Mouse (Mus musculus) MEL (cell line): ENCODE measurements around the gene Arid5b. TPM values are rescaled to one million over a fixed set of nuclear protein-coding genes. Genes with fewer than 3 reads are reported as not detected.

Source experiments
- DNase-seq: peaks from one replicate; pipeline ENCODE4 v3.0.0; 2011; ENCODE audit warnings: low read depth, low spot score
- H3K27ac ChIP-seq: 2 replicates; pipeline ENCODE4 v1.5.1; 2012; ENCODE audit warnings: low read depth, mild to moderate bottlenecking, control low read depth, low read length, moderate library complexity; ENCODE audit not compliant: control insufficient read depth
- H3K27me3 ChIP-seq, 2 experiments: fragments of 150-350 bp in 1 of 2; sonication (generic) in 1 of 2; 2 replicates each; pipeline ENCODE4 v1.6.1; 2012; ENCODE audit warnings: low read length in 2 of 2, mild to moderate bottlenecking in 2 of 2, improper control_type of control experiment in 1 of 2, moderate library complexity in 1 of 2; ENCODE audit not compliant: insufficient read depth in 2 of 2, control insufficient read depth in 1 of 2
- H3K36me3 ChIP-seq, 2 experiments: 2 replicates each; pipeline ENCODE4 v1.6.1; 2012 to 2014; ENCODE audit warnings: low read length in 2 of 2, improper control_type of control experiment in 1 of 2, inconsistent platforms in 1 of 2, mild to moderate bottlenecking in 1 of 2; ENCODE audit not compliant: insufficient read depth in 2 of 2, control insufficient read depth in 1 of 2
- H3K4me1 ChIP-seq, 2 experiments: fragments of 150-350 bp in 1 of 2; sonication (generic) in 1 of 2; 2 replicates each; pipeline ENCODE4 v1.6.1; 2012; ENCODE audit warnings: low read length in 2 of 2, improper control_type of control experiment in 1 of 2, mild to moderate bottlenecking in 1 of 2; ENCODE audit not compliant: insufficient read depth in 2 of 2, control insufficient read depth in 1 of 2
- H3K4me3 ChIP-seq, 2 experiments: fragments of 150-350 bp in 1 of 2; sonication (generic) in 1 of 2; 2 replicates each; pipeline ENCODE4 v1.5.1; 2012; ENCODE audit warnings: low read depth in 2 of 2, low read length in 2 of 2, mild to moderate bottlenecking in 2 of 2, moderate library complexity in 2 of 2, control low read depth in 1 of 2, improper control_type of control experiment in 1 of 2; ENCODE audit not compliant: control insufficient read depth in 1 of 2, insufficient read depth in 1 of 2
- H3K79me2 ChIP-seq: 2 replicates; pipeline ENCODE4 v1.6.1; 2012; ENCODE audit warnings: mild to moderate bottlenecking, low read length, moderate library complexity; ENCODE audit not compliant: control insufficient read depth, poor library complexity, insufficient read depth
- H3K9ac ChIP-seq: 2 replicates; pipeline ENCODE4 v1.6.1; 2012; ENCODE audit warnings: low read depth, mild to moderate bottlenecking, control low read depth, low read length, moderate library complexity; ENCODE audit not compliant: control insufficient read depth, poor library complexity, severe bottlenecking
- H3K9me3 ChIP-seq: fragments of 150-350 bp; sonication (generic); replicated peaks from 2 replicates; pipeline ENCODE4 v1.6.1; 2012; ENCODE audit warnings: mild to moderate bottlenecking, low read length, improper control_type of control experiment, moderate library complexity; ENCODE audit not compliant: insufficient read depth
- CTCF ChIP-seq, 3 experiments: IDR thresholded peaks in 2 of 3; conservative IDR thresholded peaks in 1 of 3; 2 replicates each; pipeline ENCODE4 v1.5.1; 2011 to 2012; ENCODE audit warnings: low read length in 3 of 3, low read depth in 2 of 3, mild to moderate bottlenecking in 2 of 3, improper control_type of control experiment in 1 of 3, inconsistent platforms in 1 of 3, mixed read lengths in 1 of 3, moderate library complexity in 1 of 3; ENCODE audit not compliant: control insufficient read depth in 1 of 3, insufficient read depth in 1 of 3, poor library complexity in 1 of 3, severe bottlenecking in 1 of 3
- ETS1 ChIP-seq: IDR thresholded peaks from 2 replicates; pipeline ENCODE4 v1.6.1; 2012; ENCODE audit warnings: low read depth, mild to moderate bottlenecking, inconsistent platforms, low read length, improper control_type of control experiment, moderate library complexity
- HCFC1 ChIP-seq: IDR thresholded peaks from 2 replicates; pipeline ENCODE4 v1.6.1; 2012; ENCODE audit warnings: low read depth, mild to moderate bottlenecking, inconsistent platforms, low read length, improper control_type of control experiment, moderate library complexity
- KAT2A ChIP-seq: conservative IDR thresholded peaks from 2 replicates; pipeline ENCODE4 v1.6.1; 2012; ENCODE audit warnings: low read depth, low read length, improper control_type of control experiment, inconsistent platforms
- MAX ChIP-seq: IDR thresholded peaks from 2 replicates; pipeline ENCODE4 v1.6.1; 2011; ENCODE audit warnings: low read length, improper control_type of control experiment
- MEF2A ChIP-seq: IDR thresholded peaks from 2 replicates; pipeline ENCODE4 v1.6.1; 2014; ENCODE audit warnings: low read depth, mild to moderate bottlenecking, inconsistent platforms, low read length, improper control_type of control experiment; ENCODE audit not compliant: poor library complexity, insufficient replicate concordance, severe bottlenecking; ENCODE audit errors: extremely low read depth
- MYC ChIP-seq: IDR thresholded peaks from 2 replicates; pipeline ENCODE4 v1.6.1; 2011; ENCODE audit warnings: low read depth, mild to moderate bottlenecking, low read length, improper control_type of control experiment, moderate library complexity
- NELFE ChIP-seq: IDR thresholded peaks from 2 replicates; pipeline ENCODE4 v1.6.1; 2011; ENCODE audit warnings: low read depth, low read length, improper control_type of control experiment
- POLR2AphosphoS5 ChIP-seq: IDR thresholded peaks from 2 replicates; pipeline ENCODE4 v1.6.1; 2012; ENCODE audit warnings: low read depth, borderline replicate concordance, mild to moderate bottlenecking, inconsistent platforms, low read length, moderate library complexity, mixed read lengths
- SMC3 ChIP-seq: IDR thresholded peaks from 2 replicates; pipeline ENCODE4 v1.6.1; 2011; ENCODE audit warnings: low read depth, low read length, improper control_type of control experiment
- UBTF ChIP-seq: IDR thresholded peaks from 2 replicates; pipeline ENCODE4 v1.6.1; 2012; ENCODE audit warnings: low read depth, mild to moderate bottlenecking, inconsistent platforms, low read length, improper control_type of control experiment, moderate library complexity, borderline replicate concordance; ENCODE audit not compliant: insufficient read depth
- USF1 ChIP-seq: IDR thresholded peaks from 2 replicates; pipeline ENCODE4 v1.6.1; 2014; ENCODE audit warnings: low read depth, mild to moderate bottlenecking, inconsistent platforms, low read length, improper control_type of control experiment, moderate library complexity
- USF2 ChIP-seq, 2 experiments: IDR thresholded peaks; 2 replicates each; pipeline ENCODE4 v1.6.1; 2011 to 2012; ENCODE audit warnings: improper control_type of control experiment in 2 of 2, low read length in 2 of 2, borderline replicate concordance in 1 of 2, inconsistent platforms in 1 of 2, low read depth in 1 of 2, mild to moderate bottlenecking in 1 of 2; ENCODE audit not compliant: insufficient read depth in 1 of 2
- ZKSCAN1 ChIP-seq: IDR thresholded peaks from 2 replicates; pipeline ENCODE4 v1.6.1; 2012; ENCODE audit warnings: low read depth, mild to moderate bottlenecking, inconsistent platforms, low read length, improper control_type of control experiment, moderate library complexity
- ZMIZ1 ChIP-seq: IDR thresholded peaks from 2 replicates; pipeline ENCODE4 v1.6.1; 2012; ENCODE audit warnings: low read depth, mild to moderate bottlenecking, inconsistent platforms, low read length, improper control_type of control experiment, moderate library complexity
- polyA plus RNA-seq, 2 experiments: library from polyadenylated mRNA; stranded (reverse) in 1 of 2; unstranded in 1 of 2; fragments of >175 nt in 1 of 2; fragments of >200 nt in 1 of 2; gene quantifications; 2 replicates each; pipeline versions ENCODE4 v1.2.1 to v1.2.4; 2012; ENCODE audit warnings: low replicate concordance in 2 of 2, low read depth in 1 of 2; ENCODE audit not compliant: insufficient read length in 2 of 2, insufficient read depth in 1 of 2, missing spikeins in 1 of 2
- total RNA-seq: library from RNA; depleted of rRNA; stranded (reverse); fragments of 300-350 nt; gene quantifications from 2 replicates; pipeline ENCODE4 v1.2.3, GENCODE M21; 2012

Gene Arid5b
- total and polyA plus RNA-seq, 3 experiments = 0.03 TPM; not detected in 2

DNA sequence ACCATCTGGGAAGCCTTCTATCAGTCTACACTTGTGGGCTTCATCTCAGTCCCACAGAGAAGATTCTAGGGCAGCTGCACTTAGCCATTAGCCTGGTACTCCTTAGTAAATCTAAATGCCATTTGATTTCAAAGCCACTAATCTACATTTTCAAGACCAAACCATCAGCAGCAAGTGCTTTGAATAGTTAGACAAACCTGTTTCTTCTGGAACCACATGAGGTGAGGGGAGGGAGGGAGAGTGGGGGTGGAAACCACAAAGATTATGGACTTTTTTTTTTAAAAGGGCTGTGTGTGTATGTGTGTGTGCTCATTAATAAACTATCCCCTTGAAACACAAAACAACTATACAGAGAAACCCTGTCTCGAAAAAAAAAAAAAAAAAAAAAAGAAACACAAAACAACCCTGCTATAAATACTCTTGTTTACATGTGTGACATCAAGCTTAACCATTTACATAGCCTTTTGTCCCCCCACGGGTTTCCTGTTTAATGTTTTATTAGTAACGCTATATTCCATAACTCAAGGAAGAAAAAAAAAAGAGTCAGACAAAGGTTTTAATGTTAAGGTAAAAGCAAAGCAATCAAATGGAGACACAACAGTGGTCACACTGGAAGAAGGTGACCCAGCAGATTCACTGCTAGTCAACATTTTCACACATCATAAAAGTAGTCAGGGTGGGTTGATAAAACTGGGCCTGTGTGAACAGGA lies 38.3 kb downstream of the Arid5b start:
- no peaks in the 10 kb centered on the region for H3K27me3 ChIP-seq
- H3K27ac ChIP-seq = no peak overlapping the region
- no peak overlapping the region for H3K4me3 ChIP-seq
- H3K36me3 ChIP-seq = no peaks in the 10 kb centered on the region
- no peak for DNase-seq
- no peak for TF ChIP-seq KAT2A
- no peak for TF ChIP-seq CTCF (IDR thresholded peaks at IDR 0.05 in 2 of 3, conservative IDR thresholded peaks at IDR 0.05 in 1 of 3; ENCODE audit: control insufficient read depth in 1 of 3, insufficient read depth in 1 of 3, low read depth in 2 of 3, low read length in 3 of 3, poor library complexity in 1 of 3, severe bottlenecking in 1 of 3)
- H3K79me2 ChIP-seq = no peaks in the 10 kb centered on the region
- no peaks in the 10 kb centered on the region for H3K4me1 ChIP-seq
- H3K9ac ChIP-seq = no peak overlapping the region
- H3K9me3 ChIP-seq = no peaks in the 10 kb centered on the region

DNA sequence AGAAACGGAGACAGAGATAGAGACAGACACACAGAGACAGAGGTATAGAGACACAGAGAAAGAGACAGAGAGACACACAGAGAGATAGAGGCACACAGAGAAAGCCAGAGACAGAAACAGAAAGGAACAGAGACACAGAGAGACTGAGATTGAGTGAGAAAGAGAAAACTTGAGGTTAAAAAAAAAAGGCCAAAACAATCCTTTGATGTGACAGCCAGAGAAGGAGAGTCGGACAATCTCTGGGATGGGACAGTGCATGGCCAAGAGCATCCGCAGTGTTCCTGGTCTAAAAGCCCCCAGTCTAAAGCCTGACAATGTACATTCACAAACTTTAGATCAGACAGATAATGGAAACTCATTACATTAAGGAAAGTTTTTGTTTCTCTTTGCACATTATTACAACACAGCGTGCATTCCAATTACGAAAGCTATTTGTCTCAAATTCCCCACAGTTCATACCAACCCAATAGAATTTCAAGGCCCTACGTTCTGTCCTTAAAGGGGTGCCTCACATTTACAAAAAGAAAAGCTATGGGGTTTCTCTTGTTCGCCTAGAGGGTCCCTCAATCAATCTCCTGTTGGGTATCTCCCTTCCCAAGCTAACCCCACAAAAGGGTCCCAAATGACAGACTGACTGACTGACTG lies 39.0 kb downstream of the Arid5b start:
- no peaks in the 10 kb centered on the region for H3K36me3 ChIP-seq
- H3K4me3 ChIP-seq = no peak overlapping the region
- H3K9me3 ChIP-seq = no peaks in the 10 kb centered on the region
- H3K79me2 ChIP-seq = no peaks in the 10 kb centered on the region
- no peaks in the 10 kb centered on the region for H3K4me1 ChIP-seq
- no peaks in the 10 kb centered on the region for H3K27me3 ChIP-seq
- DNase-seq = no peak
- no peak overlapping the region for H3K27ac ChIP-seq
- TF ChIP-seq ZKSCAN1 (no peak), SMC3 (no peak), ZMIZ1 (no peak), MEF2A (no peak), MAX (no peak), MYC (no peak), USF2 (IDR thresholded peaks at IDR 0.05; ENCODE audit: borderline replicate concordance in 1 of 2, insufficient read depth in 1 of 2, low read depth in 1 of 2, low read length in 2 of 2) (no peak), POLR2AphosphoS5 (no peak), ETS1 (no peak), CTCF (IDR thresholded peaks at IDR 0.05 in 2 of 3, conservative IDR thresholded peaks at IDR 0.05 in 1 of 3; ENCODE audit: control insufficient read depth in 1 of 3, insufficient read depth in 1 of 3, low read depth in 2 of 3, low read length in 3 of 3, poor library complexity in 1 of 3, severe bottlenecking in 1 of 3) (no peak), KAT2A (no peak), NELFE (no peak), HCFC1 (no peak), UBTF (no peak), USF1 (no peak)
- TF ChIP-seq, all 39 proteins: peak for 0
- no peak overlapping the region for H3K9ac ChIP-seq
